Mouse (Mus musculus) fibroblast of lung, adult 2 months (primary cell): ENCODE measurements around the gene Kif21b.

Experiments
- DNase-seq: peaks from one replicate; pipeline ENCODE4 v3.0.0-alpha.2; 2011; ENCODE audit warnings: low read depth

Gene Kif21b

GRCm38 (mm10) chr1:136128944-136129589 is 2.1 kb upstream of the Kif21b start:
- DNase-seq, result no peak

- no peak for DNase-seq
These were observed 1.1 kb upstream of the Kif21b start for GRCm38 (mm10) chr1:136130107-136130506.

GRCm38 (mm10) chr1:136131603-136132291 is 558 bp downstream of the Kif21b start:
- no peak for DNase-seq

- no peak for DNase-seq
These were observed 1.4 kb downstream of the Kif21b start for GRCm38 (mm10) chr1:136132386-136133201.

- DNase-seq, result no peak
These were observed 2.5 kb downstream of the Kif21b start for GRCm38 (mm10) chr1:136133570-136134240.

GRCm38 (mm10) chr1:136134547-136134946 is 3.4 kb downstream of the Kif21b start:
- no peak for DNase-seq

- no peak for DNase-seq
These were observed 3.9 kb downstream of the Kif21b start for GRCm38 (mm10) chr1:136135046-136135445.

- no peak for DNase-seq
These were observed 4.7 kb downstream of the Kif21b start for GRCm38 (mm10) chr1:136135777-136136444.

GRCm38 (mm10) chr1:136136547-136136946 is 5.4 kb downstream of the Kif21b start:
- DNase-seq, result no peak

- DNase-seq, result no peak
These were observed 5.9 kb downstream of the Kif21b start for GRCm38 (mm10) chr1:136137071-136137531.

- no peak for DNase-seq
These were observed 6.4 kb downstream of the Kif21b start for GRCm38 (mm10) chr1:136137575-136137974.

GRCm38 (mm10) chr1:136138191-136138830 is 7.1 kb downstream of the Kif21b start:
- DNase-seq, result no peak

- peak; percentile 58 for DNase-seq
These were observed 8.9 kb downstream of the Kif21b start for GRCm38 (mm10) chr1:136139990-136140640.

GRCm38 (mm10) chr1:136141176-136141950 is 10.2 kb downstream of the Kif21b start:
- no peak for DNase-seq

- DNase-seq, result no peak
These were observed 11.1 kb downstream of the Kif21b start for GRCm38 (mm10) chr1:136142336-136142735.

GRCm38 (mm10) chr1:136143514-136143913 is 12.3 kb downstream of the Kif21b start:
- DNase-seq, result no peak

- DNase-seq, result no peak
These were observed 18.5 kb downstream of the Kif21b start for GRCm38 (mm10) chr1:136149702-136150101.

- no peak for DNase-seq
These were observed 20.2 kb downstream of the Kif21b start for GRCm38 (mm10) chr1:136151371-136151770.

GRCm38 (mm10) chr1:136156304-136156703 is 25.1 kb downstream of the Kif21b start:
- no peak for DNase-seq

- no peak for DNase-seq
These were observed 25.8 kb downstream of the Kif21b start for GRCm38 (mm10) chr1:136156951-136157350.
